Mouse (Mus musculus) thymus, adult 2 months (tissue): ENCODE measurements around the gene Gzmm. TPM values are rescaled to one million over a fixed set of nuclear protein-coding genes. Genes with fewer than 3 reads are reported as not detected.
A peak's percentile ranks its signal among the peaks of the same experiment; 100 is the strongest.

ENCODE experiments used
- DNase-seq: peaks from one replicate; pipeline ENCODE4 v3.0.0; 2021
- H3K27ac ChIP-seq: fragments of 200-500 bp; 2 replicates; pipeline ENCODE4 v1.5.1; 2012; ENCODE audit warnings: low read length, control low read depth; ENCODE audit not compliant: control insufficient read depth, insufficient read depth
- H3K27me3 ChIP-seq: fragments of 200-500 bp; 2 replicates; pipeline ENCODE4 v1.6.1; 2012; ENCODE audit warnings: mild to moderate bottlenecking, low read length, moderate library complexity, mixed read lengths; ENCODE audit not compliant: control insufficient read depth, insufficient read depth
- H3K36me3 ChIP-seq: fragments of 200-500 bp; 2 replicates; pipeline ENCODE4 v1.6.1; 2012; ENCODE audit warnings: mild to moderate bottlenecking, low read length, moderate library complexity; ENCODE audit not compliant: control insufficient read depth, insufficient read depth
- H3K4me1 ChIP-seq: fragments of 200-500 bp; replicated peaks from 2 replicates; pipeline ENCODE4 v1.6.1; 2012; ENCODE audit warnings: low read length; ENCODE audit not compliant: control insufficient read depth, insufficient read depth
- H3K4me3 ChIP-seq: fragments of 200-500 bp; 2 replicates; pipeline ENCODE4 v1.5.1; 2012; ENCODE audit warnings: mild to moderate bottlenecking, low read length, control low read depth, moderate library complexity; ENCODE audit not compliant: control insufficient read depth, insufficient read depth
- CTCF ChIP-seq: fragments of 200-500 bp; IDR thresholded peaks from 2 replicates; pipeline ENCODE4 v1.5.1; 2012; ENCODE audit warnings: mild to moderate bottlenecking, control low read depth, low read length, moderate library complexity, borderline replicate concordance; ENCODE audit not compliant: control insufficient read depth, poor library complexity, insufficient read depth; ENCODE audit errors: extremely low read depth
- POLR2A ChIP-seq: fragments of 200-500 bp; IDR thresholded peaks from 2 replicates; pipeline ENCODE4 v1.6.1; 2012; ENCODE audit warnings: mild to moderate bottlenecking, low read length, control low read depth, moderate library complexity; ENCODE audit not compliant: control insufficient read depth, poor library complexity, insufficient read depth; ENCODE audit errors: extremely low read depth
- WGBS: fragments of 180-500 bp; shearing (Covaris S2); methylation state at CpG from one replicate; pipeline ENCODE4 v1.1.7; 2018; 5-methylcytosine and 5-hydroxymethylcytosine counted together
- polyA plus RNA-seq: library from polyadenylated mRNA; depleted of rRNA; stranded (reverse); fragments of >200 nt; gene quantifications from 2 replicates; pipeline ENCODE4 v1.2.3, GENCODE M21; 2012

Gzmm gene
- polyA plus RNA-seq, 1 experiment: 1.2 TPM

GRCm38 (mm10) chr10:79712029-79712428 lies 23.2 kb downstream of the Gzmm start:
- Histone ChIP-seq H3K27ac (no peak overlapping the region), H3K36me3 (peaks cover 13% of the 10 kb centered on the region; the same call in 1 of the 2 replicates), H3K27me3 (peaks cover 8% of the 10 kb centered on the region; the same call in 1 of the 2 replicates), H3K4me1 (peaks cover 7% of the 10 kb centered on the region), H3K4me3 (no peak overlapping the region)
- WGBS: 97% methylated on average over 1 of the region's 1 CpGs
- no peak for TF ChIP-seq CTCF
- no peak for TF ChIP-seq POLR2A
- peak; percentile 26 for DNase-seq

GRCm38 (mm10) chr10:79712499-79713126 lies 23.8 kb downstream of the Gzmm start:
- Histone ChIP-seq H3K4me3 (no peak overlapping the region), H3K4me1 (peaks cover 9% of the 10 kb centered on the region), H3K27me3 (peaks cover 12% of the 10 kb centered on the region; the same call in 1 of the 2 replicates), H3K27ac (no peak overlapping the region), H3K36me3 (peaks cover 13% of the 10 kb centered on the region; the same call in 1 of the 2 replicates)
- TF ChIP-seq CTCF (0 out of 2 replicates have a peak, but pooled peaks have one; percentile 55), POLR2A (no peak)
- peak; percentile 75 for DNase-seq
- 14% methylated on average over 6 of the region's 6 CpGs for WGBS

GRCm38 (mm10) chr10:79713163-79713562 lies 24.3 kb downstream of the Gzmm start:
- Histone ChIP-seq H3K4me1 (peaks cover 12% of the 10 kb centered on the region), H3K27ac (no peak overlapping the region), H3K36me3 (peaks cover 13% of the 10 kb centered on the region; the same call in 1 of the 2 replicates), H3K4me3 (no peak overlapping the region), H3K27me3 (peaks cover 14% of the 10 kb centered on the region; the same call in 1 of the 2 replicates)
- TF ChIP-seq POLR2A: no peak
- TF ChIP-seq CTCF: no peak
- WGBS: 49% methylated on average over 1 of the region's 1 CpGs
- DNase-seq: no peak

- H3K27me3 ChIP-seq: peaks cover 14% of the 10 kb centered on the region; the same call in 1 of the 2 replicates
- peaks cover 12% of the 10 kb centered on the region for H3K4me1 ChIP-seq
- 68% methylated on average over 4 of the region's 4 CpGs for WGBS
- H3K27ac ChIP-seq: no peak overlapping the region
- no peak for TF ChIP-seq POLR2A
- DNase-seq: no peak
- no peak overlapping the region for H3K4me3 ChIP-seq
- H3K36me3 ChIP-seq: peaks cover 9% of the 10 kb centered on the region; the same call in 1 of the 2 replicates
Observed at GRCm38 (mm10) chr10:79714996-79715395, 26.2 kb downstream of the Gzmm start.

GRCm38 (mm10) chr10:79716254-79716987 lies 27.6 kb downstream of the Gzmm start, which contains the start of gene Hcn2:
Gene Hcn2 (plus strand): TSS chr10:79716634.
- H3K36me3 ChIP-seq: no peaks in the 10 kb centered on the region
- no peak for DNase-seq
- no peak within 1 kb of the TSS for H3K27ac ChIP-seq
- WGBS: 3% methylated on average over 69 of the region's 91 CpGs
- TF ChIP-seq POLR2A (no peak), CTCF (no peak)
- H3K4me1 ChIP-seq: peaks cover 12% of the 10 kb centered on the region
- H3K27me3 ChIP-seq: peaks cover 14% of the 10 kb centered on the region; the same call in 1 of the 2 replicates
- peak within 1 kb of the TSS; percentile 34 for H3K4me3 ChIP-seq

- 2% methylated on average over 44 of the region's 44 CpGs for WGBS
- H3K27me3 ChIP-seq: peaks cover 14% of the 10 kb centered on the region; the same call in 1 of the 2 replicates
- H3K4me1 ChIP-seq: peaks cover 12% of the 10 kb centered on the region
- H3K27ac ChIP-seq: no peak overlapping the region
- no peaks in the 10 kb centered on the region for H3K36me3 ChIP-seq
- DNase-seq: no peak
- H3K4me3 ChIP-seq: peak overlapping the region; percentile 34
- TF ChIP-seq CTCF (no peak), POLR2A (no peak)
Observed at GRCm38 (mm10) chr10:79716988-79717355, 28.2 kb downstream of the Gzmm start.
